Mouse (Mus musculus): ENCODE measurements around the gene Lrrc1. TPM values are rescaled to one million over a fixed set of nuclear protein-coding genes. Genes with fewer than 3 reads are reported as not detected.

The Lrrc1 gene
- polyA plus RNA-seq, 1 experiment from 2014 or later, result 5.4 TPM

GRCm38 (mm10) chr9:77455439-77456168, 89.1 kb downstream of the Lrrc1 start:
- 73% methylated on average over 19 of the region's 19 CpGs for WGBS
- Histone ChIP-seq H3K9me3 (replicated peaks; ENCODE audit: control insufficient read depth, low read length, poor library complexity, severe bottlenecking) (no peaks in the 10 kb centered on the region), H3K36me3 (ENCODE audit: control insufficient read depth, insufficient read depth, low read length) (0 out of 2 replicates have a peak, but pooled peaks cover 3% of the 10 kb centered on the region), H3K4me1 (ENCODE audit: control insufficient read depth, insufficient read depth, low read length) (no peaks in the 10 kb centered on the region), H3K27me3 (ENCODE audit: control insufficient read depth, insufficient read depth, low read depth, low read length) (no peaks in the 10 kb centered on the region), H3K27ac (ENCODE audit: low read length) (no peak overlapping the region), H3K9ac (ENCODE audit: low read depth, low read length) (no peak overlapping the region), H3K4me3 (ENCODE audit: low read depth, low read length) (no peak overlapping the region), H3K4me2 (ENCODE audit: low read length) (no peak overlapping the region)
- peak; percentile 43; the same call in 1 of the 2 replicates for ATAC-seq

GRCm38 (mm10) chr9:77452046-77452807, 92.4 kb downstream of the Lrrc1 start:
- no peak overlapping the region for H3K27ac ChIP-seq (ENCODE audit: low read length)
- H3K36me3 ChIP-seq (ENCODE audit: control insufficient read depth, insufficient read depth, low read length), result 0 out of 2 replicates have a peak, but pooled peaks cover 3% of the 10 kb centered on the region
- no peak overlapping the region for H3K9ac ChIP-seq (ENCODE audit: low read depth, low read length)
- no peak for ATAC-seq
- no peaks in the 10 kb centered on the region for H3K9me3 ChIP-seq (replicated peaks; ENCODE audit: control insufficient read depth, low read length, poor library complexity, severe bottlenecking)
- no peaks in the 10 kb centered on the region for H3K4me1 ChIP-seq (ENCODE audit: control insufficient read depth, insufficient read depth, low read length)
- WGBS, result 73% methylated on average over 12 of the region's 12 CpGs
- no peak overlapping the region for H3K4me2 ChIP-seq (ENCODE audit: low read length)
- no peak overlapping the region for H3K4me3 ChIP-seq (ENCODE audit: low read depth, low read length)
- no peaks in the 10 kb centered on the region for H3K27me3 ChIP-seq (ENCODE audit: control insufficient read depth, insufficient read depth, low read depth, low read length)

GRCm38 (mm10) chr9:77450447-77450846, 94.2 kb downstream of the Lrrc1 start:
- no peak overlapping the region for H3K4me3 ChIP-seq (ENCODE audit: low read depth, low read length)
- 90% methylated on average over 2 of the region's 2 CpGs for WGBS
- no peaks in the 10 kb centered on the region for H3K27me3 ChIP-seq (ENCODE audit: control insufficient read depth, insufficient read depth, low read depth, low read length)
- no peak overlapping the region for H3K9ac ChIP-seq (ENCODE audit: low read depth, low read length)
- no peaks in the 10 kb centered on the region for H3K9me3 ChIP-seq (replicated peaks; ENCODE audit: control insufficient read depth, low read length, poor library complexity, severe bottlenecking)
- 0 out of 2 replicates have a peak, but pooled peaks cover 3% of the 10 kb centered on the region for H3K36me3 ChIP-seq (ENCODE audit: control insufficient read depth, insufficient read depth, low read length)
- no peak overlapping the region for H3K4me2 ChIP-seq (ENCODE audit: low read length)
- ATAC-seq, result no peak
- H3K27ac ChIP-seq (ENCODE audit: low read length), result no peak overlapping the region
- no peaks in the 10 kb centered on the region for H3K4me1 ChIP-seq (ENCODE audit: control insufficient read depth, insufficient read depth, low read length)

GRCm38 (mm10) chr9:77444876-77445275, 99.8 kb downstream of the Lrrc1 start:
- H3K4me1 ChIP-seq (ENCODE audit: control insufficient read depth, insufficient read depth, low read length), result no peaks in the 10 kb centered on the region
- no peaks in the 10 kb centered on the region for H3K9me3 ChIP-seq (replicated peaks; ENCODE audit: control insufficient read depth, low read length, poor library complexity, severe bottlenecking)
- no peaks in the 10 kb centered on the region; the same call in 1 of the 2 replicates for H3K36me3 ChIP-seq (ENCODE audit: control insufficient read depth, insufficient read depth, low read length)
- no peak for ATAC-seq
- H3K27ac ChIP-seq (ENCODE audit: low read length), result no peak overlapping the region
- no peak overlapping the region for H3K9ac ChIP-seq (ENCODE audit: low read depth, low read length)
- no peak overlapping the region for H3K4me2 ChIP-seq (ENCODE audit: low read length)
- 93% methylated on average over 4 of the region's 4 CpGs for WGBS
- H3K4me3 ChIP-seq (ENCODE audit: low read depth, low read length), result no peak overlapping the region
- H3K27me3 ChIP-seq (ENCODE audit: control insufficient read depth, insufficient read depth, low read depth, low read length), result no peaks in the 10 kb centered on the region

- H3K4me2 ChIP-seq (ENCODE audit: low read length), result no peak overlapping the region
- ATAC-seq, result peak; percentile 25; the same call in 1 of the 2 replicates
- WGBS, result 83% methylated on average over 6 of the region's 6 CpGs
- H3K9ac ChIP-seq (ENCODE audit: low read depth, low read length), result no peak overlapping the region
- no peaks in the 10 kb centered on the region for H3K27me3 ChIP-seq (ENCODE audit: control insufficient read depth, insufficient read depth, low read depth, low read length)
- H3K4me3 ChIP-seq (ENCODE audit: low read depth, low read length), result no peak overlapping the region
- H3K4me1 ChIP-seq (ENCODE audit: control insufficient read depth, insufficient read depth, low read length), result peaks cover 2% of the 10 kb centered on the region
- H3K9me3 ChIP-seq (replicated peaks; ENCODE audit: control insufficient read depth, low read length, poor library complexity, severe bottlenecking), result no peaks in the 10 kb centered on the region
- H3K27ac ChIP-seq (ENCODE audit: low read length), result peak overlapping the region; percentile 51; the same call in 1 of the 2 replicates
- no peaks in the 10 kb centered on the region; the same call in 1 of the 2 replicates for H3K36me3 ChIP-seq (ENCODE audit: control insufficient read depth, insufficient read depth, low read length)
These were observed 105.3 kb downstream of the Lrrc1 start for GRCm38 (mm10) chr9:77439371-77439770.

- peaks cover 2% of the 10 kb centered on the region for H3K4me1 ChIP-seq (ENCODE audit: control insufficient read depth, insufficient read depth, low read length)
- no peak overlapping the region for H3K9ac ChIP-seq (ENCODE audit: low read depth, low read length)
- H3K27me3 ChIP-seq (ENCODE audit: control insufficient read depth, insufficient read depth, low read depth, low read length), result no peaks in the 10 kb centered on the region
- H3K36me3 ChIP-seq (ENCODE audit: control insufficient read depth, insufficient read depth, low read length), result no peaks in the 10 kb centered on the region; the same call in 1 of the 2 replicates
- WGBS, result 57% methylated on average over 11 of the region's 11 CpGs
- peak; percentile 83 for ATAC-seq
- H3K27ac ChIP-seq (ENCODE audit: low read length), result peak overlapping the region; percentile 51
- no peaks in the 10 kb centered on the region for H3K9me3 ChIP-seq (replicated peaks; ENCODE audit: control insufficient read depth, low read length, poor library complexity, severe bottlenecking)
- 0 out of 2 replicates have a peak overlapping the region, but pooled peaks have one; percentile 9 for H3K4me2 ChIP-seq (ENCODE audit: low read length)
- H3K4me3 ChIP-seq (ENCODE audit: low read depth, low read length), result no peak overlapping the region
These were observed 105.8 kb downstream of the Lrrc1 start for GRCm38 (mm10) chr9:77438836-77439271.

GRCm38 (mm10) chr9:77437131-77437530, 107.5 kb downstream of the Lrrc1 start:
- Histone ChIP-seq H3K27me3 (ENCODE audit: control insufficient read depth, insufficient read depth, low read depth, low read length) (no peaks in the 10 kb centered on the region), H3K27ac (ENCODE audit: low read length) (no peak overlapping the region), H3K4me3 (ENCODE audit: low read depth, low read length) (no peak overlapping the region), H3K36me3 (ENCODE audit: control insufficient read depth, insufficient read depth, low read length) (peaks cover 2% of the 10 kb centered on the region), H3K4me1 (ENCODE audit: control insufficient read depth, insufficient read depth, low read length) (peaks cover 2% of the 10 kb centered on the region), H3K9ac (ENCODE audit: low read depth, low read length) (no peak overlapping the region), H3K9me3 (replicated peaks; ENCODE audit: control insufficient read depth, low read length, poor library complexity, severe bottlenecking) (no peaks in the 10 kb centered on the region), H3K4me2 (ENCODE audit: low read length) (no peak overlapping the region)
- ATAC-seq, result no peak
- WGBS, result 95% methylated on average over 6 of the region's 6 CpGs

GRCm38 (mm10) chr9:77434965-77435364, 109.7 kb downstream of the Lrrc1 start:
- Histone ChIP-seq H3K4me1 (ENCODE audit: control insufficient read depth, insufficient read depth, low read length) (peaks cover 2% of the 10 kb centered on the region), H3K27ac (ENCODE audit: low read length) (no peak overlapping the region), H3K4me3 (ENCODE audit: low read depth, low read length) (no peak overlapping the region), H3K36me3 (ENCODE audit: control insufficient read depth, insufficient read depth, low read length) (peaks cover 2% of the 10 kb centered on the region; the same call in 1 of the 2 replicates), H3K9ac (ENCODE audit: low read depth, low read length) (no peak overlapping the region), H3K27me3 (ENCODE audit: control insufficient read depth, insufficient read depth, low read depth, low read length) (no peaks in the 10 kb centered on the region), H3K9me3 (replicated peaks; ENCODE audit: control insufficient read depth, low read length, poor library complexity, severe bottlenecking) (no peaks in the 10 kb centered on the region), H3K4me2 (ENCODE audit: low read length) (no peak overlapping the region)
- WGBS, result 88% methylated on average over 12 of the region's 12 CpGs
- no peak for ATAC-seq

- no peaks in the 10 kb centered on the region for H3K9me3 ChIP-seq (replicated peaks; ENCODE audit: control insufficient read depth, low read length, poor library complexity, severe bottlenecking)
These were observed 111.2 kb downstream of the Lrrc1 start for GRCm38 (mm10) chr9:77433476-77433875.

More at GRCm38 (mm10) chr9:77433476-77433875, 111.2 kb downstream of the Lrrc1 start:
- no peak overlapping the region for H3K27ac ChIP-seq (ENCODE audit: low read length)
- no peak overlapping the region for H3K4me3 ChIP-seq (ENCODE audit: low read depth, low read length)
- H3K9ac ChIP-seq (ENCODE audit: low read depth, low read length), result no peak overlapping the region
- peaks cover under 1% of the 10 kb centered on the region for H3K4me1 ChIP-seq (ENCODE audit: control insufficient read depth, insufficient read depth, low read length)
- no peak overlapping the region for H3K4me2 ChIP-seq (ENCODE audit: low read length)
- H3K27me3 ChIP-seq (ENCODE audit: control insufficient read depth, insufficient read depth, low read depth, low read length), result no peaks in the 10 kb centered on the region
- no peak for ATAC-seq
- peaks cover 2% of the 10 kb centered on the region; the same call in 1 of the 2 replicates for H3K36me3 ChIP-seq (ENCODE audit: control insufficient read depth, insufficient read depth, low read length)
- 84% methylated on average over 4 of the region's 4 CpGs for WGBS
